Mouse (Mus musculus) heart, adult 2 months (tissue): ENCODE measurements around the gene Iqschfp. TPM values are rescaled to one million over a fixed set of nuclear protein-coding genes. Genes with fewer than 3 reads are reported as not detected.

ENCODE experiments used
- DNase-seq, 2 experiments: peaks; one replicate each; pipeline ENCODE4 v3.0.0; 2021
- H3K27ac ChIP-seq: fragments of 200-600 bp; 2 replicates; pipeline ENCODE4 v1.8.1; 2022
- H3K27me3 ChIP-seq: fragments of 200-500 bp; 2 replicates; pipeline ENCODE4 v1.6.1; 2012; ENCODE audit warnings: mild to moderate bottlenecking, low read length, inconsistent platforms, mixed read lengths; ENCODE audit not compliant: control insufficient read depth, insufficient read depth
- H3K36me3 ChIP-seq: fragments of 200-500 bp; 2 replicates; pipeline ENCODE4 v1.6.1; 2012; ENCODE audit warnings: low read length, inconsistent platforms; ENCODE audit not compliant: control insufficient read depth, insufficient read depth
- H3K4me1 ChIP-seq: fragments of 200-500 bp; 2 replicates; pipeline ENCODE4 v1.6.1; 2011; ENCODE audit warnings: low read length; ENCODE audit not compliant: control insufficient read depth, insufficient read depth
- H3K4me3 ChIP-seq: fragments of 200-600 bp; 2 replicates; pipeline ENCODE4 v1.8.1; 2022
- H3K79me2 ChIP-seq: fragments of 200-500 bp; replicated peaks from 2 replicates; pipeline ENCODE4 v1.6.1; 2012; ENCODE audit warnings: mild to moderate bottlenecking, inconsistent platforms, low read length, moderate library complexity, mixed read lengths; ENCODE audit not compliant: control insufficient read depth, insufficient read depth
- H3K9ac ChIP-seq: fragments of 200-500 bp; 2 replicates; pipeline ENCODE4 v1.6.1; 2012; ENCODE audit warnings: low read depth, mild to moderate bottlenecking, control low read depth, inconsistent platforms, low read length, mixed read lengths
- CTCF ChIP-seq: fragments of 200-600 bp; IDR thresholded peaks from 2 replicates; pipeline ENCODE4 v1.8.1; 2022; ENCODE audit warnings: antibody characterized with exemption, mild to moderate bottlenecking, moderate library complexity
- EP300 ChIP-seq: fragments of 200-500 bp; IDR thresholded peaks from 2 replicates; pipeline ENCODE4 v1.6.1; 2011; ENCODE audit warnings: low read depth, low read length, control low read depth; ENCODE audit not compliant: insufficient read depth
- POLR2A ChIP-seq: fragments of 200-500 bp; IDR thresholded peaks from 2 replicates; pipeline ENCODE4 v1.6.1; 2011; ENCODE audit warnings: mild to moderate bottlenecking, low read depth, low read length, control low read depth; ENCODE audit not compliant: insufficient read depth
- WGBS: fragments of 180-500 bp; shearing (Covaris S2); methylation state at CpG from one replicate; pipeline ENCODE4 v1.1.7; 2018; 5-methylcytosine and 5-hydroxymethylcytosine counted together
- intact Hi-C: fragments of 180-260 bp; cut with DNase I; formaldehyde crosslinking; loops from one replicate; pipeline ENCODE4 v1.15.1; 2025
- polyA plus RNA-seq: library from polyadenylated mRNA; depleted of rRNA; stranded (reverse); fragments of >200 nt; gene quantifications from 2 replicates; pipeline ENCODE4 v1.2.3, GENCODE M21; 2012
- total RNA-seq, 2 experiments: library from RNA; stranded (reverse); gene quantifications; 2 replicates each; pipeline ENCODE4 v1.2.3; 2021

Iqschfp gene
- total and polyA plus RNA-seq, 3 experiments: not detected

- no peak for DNase-seq
- TF ChIP-seq CTCF (no peak), EP300 (no peak), POLR2A (no peak)
- Histone ChIP-seq H3K4me1 (peaks cover 16% of the 10 kb centered on the region), H3K27me3 (no peaks in the 10 kb centered on the region), H3K9ac (no peak overlapping the region), H3K36me3 (peaks cover 5% of the 10 kb centered on the region), H3K27ac (no peak overlapping the region), H3K79me2 (peaks cover 2% of the 10 kb centered on the region; the same call in 1 of the 2 replicates), H3K4me3 (no peak overlapping the region)
- intact Hi-C loops: no loop called here
- WGBS: 58% methylated on average over 7 of the region's 7 CpGs
Measured at GRCm38 (mm10) chr3:68513340-68514119, 621.5 kb downstream of the Iqschfp start.

DNA sequence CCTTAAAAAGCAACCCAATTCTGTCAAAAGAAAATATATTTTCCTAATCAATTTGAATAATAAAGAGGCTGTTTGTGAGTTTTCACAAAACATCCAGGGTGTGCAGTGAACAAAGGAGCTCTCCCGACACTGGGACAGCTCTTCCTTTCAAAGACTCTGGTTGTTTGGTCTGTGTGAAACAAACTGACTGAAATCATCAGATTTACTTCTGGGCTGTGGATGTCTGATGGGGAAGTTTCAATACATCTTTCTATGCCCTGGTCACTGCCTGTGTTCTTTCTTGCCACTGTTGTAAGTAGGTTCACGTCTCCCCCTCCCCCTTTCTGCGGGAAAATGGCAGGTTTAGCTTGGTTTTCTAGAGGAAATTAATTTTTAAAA is 622.1 kb downstream of the Iqschfp start:
- intact Hi-C loops: no loop called here
- Histone ChIP-seq H3K79me2 (peaks cover 2% of the 10 kb centered on the region; the same call in 1 of the 2 replicates), H3K9ac (no peak overlapping the region), H3K27ac (no peak overlapping the region), H3K27me3 (no peaks in the 10 kb centered on the region), H3K36me3 (peaks cover 5% of the 10 kb centered on the region), H3K4me1 (peaks cover 13% of the 10 kb centered on the region), H3K4me3 (no peak overlapping the region)
- DNase-seq: no peak
- WGBS: 91% methylated on average over 3 of the region's 3 CpGs
- TF ChIP-seq POLR2A: no peak
- TF ChIP-seq EP300: no peak
- TF ChIP-seq CTCF: no peak

DNA sequence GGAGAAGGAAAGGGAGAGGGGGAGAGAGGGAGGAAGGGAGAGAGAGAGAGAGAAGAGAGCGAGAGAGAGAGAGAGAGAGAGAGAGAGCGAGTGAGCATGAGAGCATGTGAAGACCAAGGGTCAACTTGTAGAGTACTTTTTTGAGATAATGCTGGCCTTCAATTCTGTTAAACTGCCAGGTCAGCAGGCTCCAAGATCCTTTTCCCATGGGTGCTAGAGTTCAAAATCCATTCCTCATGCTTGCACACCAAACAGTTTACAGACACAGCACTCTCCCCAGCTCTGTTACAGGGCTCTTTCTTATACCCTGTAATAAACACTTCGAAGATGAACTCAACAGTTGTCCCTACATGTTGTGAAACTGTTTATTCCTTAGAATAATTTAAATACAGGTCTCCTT is 622.7 kb downstream of the Iqschfp start:
- no peak overlapping the region for H3K9ac ChIP-seq
- H3K27ac ChIP-seq: no peak overlapping the region
- DNase-seq: no peak
- H3K36me3 ChIP-seq: peaks cover 3% of the 10 kb centered on the region; the same call in 1 of the 2 replicates
- 75% methylated on average over 3 of the region's 3 CpGs for WGBS
- TF ChIP-seq CTCF (no peak), POLR2A (no peak), EP300 (no peak)
- intact Hi-C loops: no loop called here
- peaks cover 2% of the 10 kb centered on the region; the same call in 1 of the 2 replicates for H3K79me2 ChIP-seq
- H3K4me3 ChIP-seq: no peak overlapping the region
- peaks cover 10% of the 10 kb centered on the region for H3K4me1 ChIP-seq
- H3K27me3 ChIP-seq: no peaks in the 10 kb centered on the region

- Histone ChIP-seq H3K9ac (no peak overlapping the region), H3K4me3 (no peak overlapping the region), H3K27ac (no peak overlapping the region), H3K27me3 (no peaks in the 10 kb centered on the region), H3K36me3 (peaks cover 3% of the 10 kb centered on the region; the same call in 1 of the 2 replicates), H3K4me1 (peaks cover 4% of the 10 kb centered on the region), H3K79me2 (peaks cover 2% of the 10 kb centered on the region; the same call in 1 of the 2 replicates)
- no peak for TF ChIP-seq CTCF
- TF ChIP-seq POLR2A: no peak
- intact Hi-C loops: no loop called here
- no peak for DNase-seq
- 71% methylated on average over 12 of the region's 12 CpGs for WGBS
Measured at GRCm38 (mm10) chr3:68516393-68517081, 624.5 kb downstream of the Iqschfp start.

DNA sequence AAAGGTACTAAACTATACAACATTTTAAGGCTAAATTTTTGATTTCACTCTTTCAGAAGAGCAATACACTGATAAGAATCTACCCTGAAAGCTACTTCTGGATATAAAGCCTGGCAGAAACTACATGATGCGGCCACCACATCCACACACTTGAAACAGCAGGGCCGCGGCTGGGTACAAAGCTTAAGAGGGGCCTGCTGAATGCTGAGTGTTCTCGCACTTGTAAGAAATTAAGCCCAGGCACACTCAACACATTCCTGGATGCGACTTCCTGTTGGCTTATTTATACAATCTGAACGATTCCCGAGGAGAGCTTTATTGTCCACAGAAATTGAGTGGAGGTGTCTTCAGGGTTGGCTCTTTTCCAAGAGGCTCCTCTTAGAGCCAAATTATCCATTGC is 625.2 kb downstream of the Iqschfp start:
- 45% methylated on average over 7 of the region's 7 CpGs for WGBS
- H3K27ac ChIP-seq: no peak overlapping the region
- no peaks in the 10 kb centered on the region for H3K27me3 ChIP-seq
- DNase-seq: no peak
- no peak overlapping the region for H3K4me3 ChIP-seq
- no peak overlapping the region for H3K9ac ChIP-seq
- H3K79me2 ChIP-seq: peaks cover 2% of the 10 kb centered on the region; the same call in 1 of the 2 replicates
- H3K4me1 ChIP-seq: peaks cover 1% of the 10 kb centered on the region; the same call in 1 of the 2 replicates
- TF ChIP-seq CTCF: no peak
- TF ChIP-seq POLR2A: no peak
- TF ChIP-seq EP300: no peak
- intact Hi-C loops: no loop called here
- peaks cover 3% of the 10 kb centered on the region; the same call in 1 of the 2 replicates for H3K36me3 ChIP-seq

- WGBS: 83% methylated on average over 8 of the region's 8 CpGs
- intact Hi-C loops: no loop called here
- Histone ChIP-seq H3K79me2 (no peaks in the 10 kb centered on the region; the same call in 1 of the 2 replicates), H3K4me1 (peaks cover 1% of the 10 kb centered on the region; the same call in 1 of the 2 replicates), H3K36me3 (peaks cover 3% of the 10 kb centered on the region; the same call in 1 of the 2 replicates), H3K27me3 (no peaks in the 10 kb centered on the region), H3K4me3 (no peak overlapping the region), H3K27ac (no peak overlapping the region), H3K9ac (no peak overlapping the region)
- no peak for DNase-seq
- TF ChIP-seq CTCF: no peak
- TF ChIP-seq EP300: no peak
- no peak for TF ChIP-seq POLR2A
Measured at GRCm38 (mm10) chr3:68518041-68518440, 626.0 kb downstream of the Iqschfp start.
